Mouse (Mus musculus) G1E (cell line): ENCODE measurements at regions not wholly inside any gene's neighbourhood (a gene's known extent, or its start where the extent isn't known, plus 50 kb on each side); places are given as distances from the start of the nearest gene placed in this dataset.

Source experiments
- CTCF ChIP-seq: IDR thresholded peaks from 2 replicates; pipeline ENCODE4 v1.5.1; 2012; ENCODE audit warnings: low read depth, low read length, inconsistent platforms, mixed read lengths
- GATA1 ChIP-seq: IDR thresholded peaks from 2 replicates; pipeline ENCODE4 v1.6.1; 2012; ENCODE audit warnings: borderline replicate concordance, low read length, inconsistent platforms, mixed read lengths
- TAL1 ChIP-seq: conservative IDR thresholded peaks from 2 replicates; pipeline ENCODE4 v1.6.1; 2012; ENCODE audit warnings: low read depth, low read length, inconsistent platforms, mixed read lengths

DNA sequence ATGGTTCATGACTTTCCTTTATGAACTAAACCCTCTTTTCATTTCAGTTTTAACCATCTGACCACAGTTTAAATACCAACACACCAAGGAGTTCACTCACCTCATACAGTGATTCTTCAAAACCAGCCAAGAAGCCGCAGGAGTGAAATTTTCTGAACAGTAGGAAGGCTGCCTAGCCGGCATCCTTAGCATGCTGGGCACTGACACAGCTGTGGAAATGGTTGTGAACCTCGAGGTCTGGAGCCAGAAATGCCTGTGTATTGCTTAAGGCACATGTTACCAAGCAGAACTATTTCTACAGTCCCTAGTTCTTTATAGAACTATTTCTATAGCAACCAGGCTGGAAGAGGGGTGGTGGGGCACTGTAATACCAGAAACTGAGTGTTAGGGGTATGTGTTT lies 102.1 kb upstream of the Meis1 start:
- no peak for TF ChIP-seq CTCF
- TF ChIP-seq GATA1, result no peak
- no peak for TF ChIP-seq TAL1
